Mouse (Mus musculus) hematopoietic stem cell, adult 5-6 weeks (primary cell): ENCODE results near the gene Atp1b2. TPM values are rescaled to one million over a fixed set of nuclear protein-coding genes. Genes with fewer than 3 reads are reported as not detected.

ENCODE experiments used
- ATAC-seq, 2 experiments: fragments of 125-278 bp in 1 of 2; replicated peaks in 1 of 2; 2 replicates each; pipeline ENCODE4 v1.8.0; 2016 to 2017; ENCODE audit warnings: inconsistent platforms in 2 of 2, mild to moderate bottlenecking in 2 of 2, moderate number of reproducible peaks in 2 of 2, low read depth in 1 of 2, moderate TSS enrichment in 1 of 2; ENCODE audit not compliant: low FRiP score in 2 of 2, poor library complexity in 2 of 2, severe bottlenecking in 2 of 2, insufficient read depth in 1 of 2, low TSS enrichment in 1 of 2
- total RNA-seq: library from RNA; stranded (forward); fragments of 172-1452, 232-1000 nt; gene quantifications from 2 replicates; pipeline ENCODE4 v1.2.3, GENCODE M21; 2017

The Atp1b2 gene
- total RNA-seq, 1 experiment from 2014 or later: 7.6 TPM

GRCm38 (mm10) chr11:69589207-69589834 is 16.4 kb downstream of the Atp1b2 start:
- no peak for ATAC-seq

- ATAC-seq: peak; percentile 57 to 61; a peak in 3 of 4 replicates
These were observed 19.9 kb downstream of the Atp1b2 start for GRCm38 (mm10) chr11:69585718-69586325.

GRCm38 (mm10) chr11:69584937-69585336 is 20.8 kb downstream of the Atp1b2 start:
- ATAC-seq: no peak

- no peak for ATAC-seq
These were observed 21.7 kb downstream of the Atp1b2 start for GRCm38 (mm10) chr11:69584008-69584407.

- ATAC-seq: no peak
These were observed 23.4 kb downstream of the Atp1b2 start for GRCm38 (mm10) chr11:69582230-69582805.

- no peak for ATAC-seq
These were observed 23.9 kb downstream of the Atp1b2 start for GRCm38 (mm10) chr11:69581814-69582213.

GRCm38 (mm10) chr11:69581147-69581688 is 24.5 kb downstream of the Atp1b2 start:
- ATAC-seq: peak; percentile 60 to 62

- ATAC-seq: no peak
These were observed 25.1 kb downstream of the Atp1b2 start for GRCm38 (mm10) chr11:69580572-69581146.

- peak; percentile 43 to 59 for ATAC-seq
These were observed 25.6 kb downstream of the Atp1b2 start, which contains the start of the genes Wrap53 and Trp53 for GRCm38 (mm10) chr11:69580091-69580514. Wrap53 (minus strand) TSS chr11:69580255. Trp53 (plus strand) TSS chr11:69580359.

GRCm38 (mm10) chr11:69579128-69580017 is 26.4 kb downstream of the Atp1b2 start:
- ATAC-seq: peak; percentile 68 to 70

GRCm38 (mm10) chr11:69578301-69578700 is 27.4 kb downstream of the Atp1b2 start:
- no peak for ATAC-seq

GRCm38 (mm10) chr11:69576307-69576706 is 29.4 kb downstream of the Atp1b2 start:
- ATAC-seq: no peak

- 0 out of 4 replicates have a peak, but pooled peaks of 1 of the 2 experiments have one; percentile 22 for ATAC-seq
These were observed 30.5 kb downstream of the Atp1b2 start for GRCm38 (mm10) chr11:69575220-69575619.

- ATAC-seq: no peak
These were observed 40.6 kb downstream of the Atp1b2 start for GRCm38 (mm10) chr11:69565131-69565530.

GRCm38 (mm10) chr11:69564391-69564790 is 41.4 kb downstream of the Atp1b2 start:
- ATAC-seq: no peak

GRCm38 (mm10) chr11:69563373-69563772 is 42.4 kb downstream of the Atp1b2 start:
- ATAC-seq: no peak
